Mouse (Mus musculus) heart, embryonic 13.5 days (tissue): ENCODE data around the gene Ovol3. TPM values are rescaled to one million over a fixed set of nuclear protein-coding genes. Genes with fewer than 3 reads are reported as not detected.
A peak's percentile ranks its signal among the peaks of the same experiment; 100 is the strongest.
"Not testable (repeated sequence)": the region's sequence is repeated elsewhere in the genome, so short reads cannot be mapped to it uniquely, and the experiment has no call there.

Experiments used
- ATAC-seq: fragments of 200-750 bp; cut with Nextera tagmentation; 2 replicates; pipeline ENCODE4 v1.8.0; 2017; ENCODE audit warnings: moderate TSS enrichment; ENCODE audit not compliant: insufficient number of reproducible peaks, low FRiP score, low TSS enrichment; ENCODE audit errors: extremely low read depth
- H3K27ac ChIP-seq: fragments of 300-500 bp; sonication (generic); replicated peaks from 2 replicates; pipeline ENCODE4 v1.5.1; 2015; ENCODE audit warnings: moderate library complexity, mild to moderate bottlenecking, inconsistent platforms
- H3K27me3 ChIP-seq: fragments of 300-500 bp; sonication (generic); replicated peaks from 2 replicates; pipeline ENCODE4 v1.6.1; 2015; ENCODE audit warnings: mild to moderate bottlenecking, inconsistent platforms
- H3K36me3 ChIP-seq: fragments of 300-500 bp; sonication (generic); 2 replicates; pipeline ENCODE4 v1.6.1; 2015; ENCODE audit warnings: mild to moderate bottlenecking, inconsistent platforms
- H3K4me1 ChIP-seq: fragments of 300-500 bp; sonication (generic); 2 replicates; pipeline ENCODE4 v1.6.1; 2015; ENCODE audit warnings: inconsistent platforms
- H3K4me2 ChIP-seq: fragments of 300-500 bp; sonication (generic); 2 replicates; pipeline ENCODE4 v1.6.1; 2015; ENCODE audit warnings: inconsistent platforms, mild to moderate bottlenecking, moderate library complexity
- H3K4me3 ChIP-seq: fragments of 300-500 bp; sonication (generic); 2 replicates; pipeline ENCODE4 v1.5.1; 2015; ENCODE audit warnings: moderate library complexity, mild to moderate bottlenecking, inconsistent platforms
- H3K9ac ChIP-seq: fragments of 300-500 bp; sonication (generic); 2 replicates; pipeline ENCODE4 v1.6.1; 2015; ENCODE audit warnings: inconsistent platforms, mild to moderate bottlenecking, moderate library complexity
- H3K9me3 ChIP-seq: fragments of 300-500 bp; sonication (generic); 2 replicates; pipeline ENCODE4 v1.6.1; 2016; ENCODE audit warnings: inconsistent platforms
- WGBS: fragments of 180-500 bp; shearing (Covaris S2); methylation state at CpG from one replicate; pipeline ENCODE4 v1.1.7; 2015; ENCODE audit warnings: mixed read lengths; 5-methylcytosine and 5-hydroxymethylcytosine counted together
- polyA plus RNA-seq: library from polyadenylated mRNA; unstranded; fragments of >200 nt; fragmentation: Nextera tagmentation; extraction: Ambion mirVana; gene quantifications from 2 replicates; pipeline ENCODE4 v1.2.1, GENCODE M21; 2015

Ovol3 gene
- polyA plus RNA-seq, 1 experiment from 2014 or later: not detected

DNA sequence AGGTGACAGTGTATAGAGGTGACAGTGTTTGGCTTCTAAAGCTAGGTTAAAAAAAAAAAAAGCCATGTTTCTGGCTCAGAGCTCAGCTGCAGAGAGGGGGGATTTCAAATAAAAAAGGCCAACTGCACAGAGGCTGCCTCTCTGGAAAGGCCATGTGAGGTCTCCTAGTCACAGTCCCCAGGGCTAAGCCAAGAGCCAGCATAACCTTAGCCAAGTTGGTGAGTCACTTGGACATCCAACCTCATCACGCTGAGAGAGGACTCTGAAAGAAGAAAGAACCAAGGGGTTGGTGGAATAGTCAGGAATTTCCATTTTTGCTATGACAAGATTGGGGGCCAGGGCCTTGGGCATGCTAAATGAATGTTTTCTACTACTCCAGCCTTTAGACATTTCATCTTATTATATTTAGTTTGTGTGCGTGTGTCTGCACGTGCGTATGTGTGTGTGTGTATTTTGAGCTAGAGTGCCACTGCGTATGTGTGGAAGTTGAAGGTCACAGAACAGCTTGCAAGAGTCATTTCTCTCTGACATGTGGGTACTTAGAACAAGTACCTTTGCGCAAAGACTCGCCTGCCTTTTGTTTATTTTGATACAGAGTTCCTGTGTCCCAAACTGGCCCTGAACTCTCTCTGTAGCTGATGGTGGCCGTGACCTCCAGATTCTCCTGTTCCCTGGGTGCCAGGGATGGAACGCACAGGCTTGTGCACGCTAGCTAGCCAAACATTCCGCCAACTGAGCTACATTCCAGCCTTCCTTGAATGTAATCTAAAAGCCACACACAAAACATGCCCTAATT, 32.4 kb downstream of the Ovol3 start:
- H3K27me3 ChIP-seq: no peaks in the 10 kb centered on the region
- peaks cover 18% of the 10 kb centered on the region for H3K4me1 ChIP-seq
- H3K27ac ChIP-seq: no peak overlapping the region
- no peak overlapping the region for H3K9ac ChIP-seq
- H3K36me3 ChIP-seq: no peaks in the 10 kb centered on the region
- no peaks in the 10 kb centered on the region for H3K9me3 ChIP-seq
- no peak for ATAC-seq
- no peak overlapping the region for H3K4me2 ChIP-seq
- H3K4me3 ChIP-seq: no peak overlapping the region
- WGBS: 64% methylated on average over 11 of the region's 11 CpGs

DNA sequence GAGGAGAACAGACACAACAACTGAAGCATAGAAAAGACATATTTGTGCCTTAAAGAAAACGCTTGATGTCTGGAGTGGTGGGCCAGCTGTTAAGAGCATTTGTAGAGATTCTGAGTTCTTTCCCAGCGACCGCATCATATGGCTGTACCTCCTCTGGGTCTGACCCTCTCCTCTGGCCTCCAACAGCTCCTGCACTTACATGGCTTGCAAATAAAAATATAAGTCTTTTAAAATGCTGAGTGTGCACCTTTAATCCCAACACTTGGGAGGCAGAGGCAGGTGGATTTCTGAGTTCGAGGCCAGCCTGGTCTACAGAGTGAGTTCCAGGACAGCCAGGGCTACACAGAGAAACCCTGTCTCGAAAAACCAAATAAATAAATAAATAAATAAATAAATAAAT, 34.9 kb downstream of the Ovol3 start:
- WGBS: 85% methylated on average over 5 of the region's 5 CpGs
- H3K27me3 ChIP-seq, H3K4me3 ChIP-seq, H3K4me2 ChIP-seq, H3K9me3 ChIP-seq, H3K9ac ChIP-seq, H3K36me3 ChIP-seq, H3K27ac ChIP-seq, ATAC-seq: not testable (repeated sequence)
- peaks cover 20% of the 10 kb centered on the region for H3K4me1 ChIP-seq

DNA sequence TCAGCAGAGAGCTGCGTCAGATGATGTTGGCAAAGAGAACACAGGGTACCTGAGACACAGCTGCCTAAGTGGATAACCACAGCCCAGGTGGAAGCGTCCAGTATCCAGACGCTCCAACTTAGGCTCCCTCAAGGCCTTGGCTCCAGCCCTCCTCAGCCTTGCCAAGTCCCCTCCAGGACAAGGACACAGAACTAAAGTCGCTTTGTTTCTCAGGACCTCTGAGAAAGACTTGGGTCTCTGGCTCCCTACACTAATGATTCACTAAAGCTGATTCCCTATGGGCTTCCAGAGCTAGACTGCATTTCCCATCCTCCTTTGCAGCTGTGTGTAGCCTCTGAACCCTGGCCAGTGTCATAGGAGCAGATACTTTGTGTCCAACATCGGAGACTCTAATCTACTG, 35.3 kb downstream of the Ovol3 start:
- Histone ChIP-seq H3K27ac (no peak overlapping the region), H3K4me2 (no peak overlapping the region), H3K9me3 (no peaks in the 10 kb centered on the region), H3K4me1 (peaks cover 24% of the 10 kb centered on the region), H3K4me3 (no peak overlapping the region), H3K27me3 (no peaks in the 10 kb centered on the region), H3K9ac (no peak overlapping the region), H3K36me3 (no peaks in the 10 kb centered on the region)
- ATAC-seq: no peak
- 81% methylated on average over 5 of the region's 5 CpGs for WGBS

DNA sequence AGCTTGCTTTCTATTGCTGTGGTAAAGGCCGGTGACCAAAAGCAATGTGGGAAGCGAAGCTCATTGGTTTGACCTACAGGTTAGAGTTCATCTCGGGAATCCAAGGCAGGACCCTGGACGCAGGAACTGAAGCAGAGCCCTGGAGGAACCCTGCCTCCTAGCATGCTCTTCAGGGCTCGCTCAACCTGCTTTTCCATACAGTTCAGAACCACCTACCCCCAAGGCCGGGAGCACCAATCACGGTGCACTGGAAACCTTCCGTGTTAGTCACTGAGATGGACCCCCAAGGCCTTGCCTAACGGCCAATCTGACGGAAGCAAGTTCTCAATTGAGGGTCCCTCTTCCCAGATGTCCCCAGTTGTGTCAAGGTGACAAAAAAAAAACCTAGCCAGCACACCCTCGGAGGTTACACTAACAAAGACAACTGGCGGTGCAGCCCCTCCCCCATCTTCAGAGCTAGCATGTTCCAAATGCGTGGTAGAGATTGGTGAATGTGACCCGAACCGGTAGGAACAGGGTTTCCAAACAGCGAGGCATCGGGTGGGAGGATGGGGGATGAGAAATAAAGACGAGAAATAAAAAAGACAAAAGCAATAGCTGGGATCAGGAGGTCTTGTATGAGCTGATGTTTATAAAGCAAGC, 35.9 kb downstream of the Ovol3 start:
- Histone ChIP-seq H3K9ac (no peak overlapping the region), H3K4me3 (no peak overlapping the region), H3K36me3 (no peaks in the 10 kb centered on the region), H3K4me1 (peaks cover 23% of the 10 kb centered on the region), H3K4me2 (no peak overlapping the region), H3K9me3 (no peaks in the 10 kb centered on the region), H3K27me3 (no peaks in the 10 kb centered on the region), H3K27ac (no peak overlapping the region)
- WGBS: 70% methylated on average over 18 of the region's 18 CpGs
- no peak for ATAC-seq

DNA sequence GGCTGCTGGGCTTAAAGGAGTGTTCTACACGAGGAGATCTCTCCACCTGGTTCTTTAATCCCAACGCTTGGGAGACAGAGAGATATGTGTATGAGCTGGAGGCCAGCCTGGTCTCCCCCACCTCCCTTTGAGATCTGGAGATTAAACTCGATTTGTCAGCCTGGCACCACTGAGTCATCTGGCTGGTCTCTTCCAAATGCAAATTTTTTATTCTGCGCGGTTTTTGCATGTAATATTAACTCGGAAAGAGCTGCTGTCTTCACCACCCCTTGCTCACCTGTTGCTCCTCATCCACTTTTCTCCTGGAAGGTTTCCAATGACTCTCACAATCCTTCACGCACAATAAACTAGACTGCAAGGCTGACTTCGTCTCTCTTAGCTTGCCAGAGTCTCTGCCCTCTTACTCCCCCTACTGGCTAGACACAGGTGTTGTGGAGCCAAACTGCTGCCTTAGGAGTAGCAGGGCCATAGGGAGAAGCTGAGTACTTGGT, 37.0 kb downstream of the Ovol3 start, which contains the start of gene Capns1:
Capns1 (minus strand) TSS at position 331 of the 491 bp plus-strand sequence.
- H3K27ac ChIP-seq: no peak within 1 kb of the TSS; the same call in 1 of the 2 replicates
- peak within 1 kb of the TSS; percentile 54 for H3K4me2 ChIP-seq
- no peak for ATAC-seq
- 0 out of 2 replicates have a peak within 1 kb of the TSS, but pooled peaks have one; percentile 28 for H3K9ac ChIP-seq
- H3K4me3 ChIP-seq: no peak within 1 kb of the TSS
- no peaks in the 10 kb centered on the region for H3K9me3 ChIP-seq
- 6% methylated on average over 8 of the region's 8 CpGs for WGBS
- H3K36me3 ChIP-seq: no peaks in the 10 kb centered on the region
- peaks cover 15% of the 10 kb centered on the region for H3K4me1 ChIP-seq
- no peaks in the 10 kb centered on the region for H3K27me3 ChIP-seq

DNA sequence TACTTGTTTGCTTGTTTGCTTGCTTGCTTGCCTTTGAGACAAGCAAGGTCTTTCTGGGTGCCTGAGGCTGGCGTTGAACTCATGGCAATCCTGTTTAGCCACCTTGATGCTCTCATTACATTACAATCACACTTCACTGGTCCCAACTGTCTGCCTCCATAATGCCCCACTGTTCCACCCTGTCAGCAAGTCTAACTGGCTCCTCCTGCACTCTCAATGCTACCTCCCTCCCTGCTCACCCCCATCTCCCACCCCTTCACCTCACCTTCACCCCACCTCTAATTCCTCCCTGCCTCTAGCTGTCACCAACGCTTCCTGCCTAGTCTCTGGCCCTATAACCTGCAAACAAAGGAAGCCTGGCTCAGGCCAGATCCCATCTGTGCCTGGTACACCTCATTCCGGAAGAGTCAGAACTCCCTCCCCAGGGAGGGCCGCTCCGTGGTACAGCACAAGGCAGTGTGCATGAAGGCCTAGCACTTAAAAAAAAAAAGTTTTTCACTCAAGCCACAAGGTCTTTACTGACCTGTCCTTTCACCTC, 37.9 kb downstream of the Ovol3 start:
- peaks cover 2% of the 10 kb centered on the region; the same call in 1 of the 2 replicates for H3K36me3 ChIP-seq
- peaks cover 24% of the 10 kb centered on the region for H3K4me1 ChIP-seq
- ATAC-seq: no peak
- H3K9ac ChIP-seq: no peak overlapping the region
- H3K27me3 ChIP-seq: no peaks in the 10 kb centered on the region
- no peak overlapping the region for H3K4me2 ChIP-seq
- H3K27ac ChIP-seq: no peak overlapping the region
- no peaks in the 10 kb centered on the region for H3K9me3 ChIP-seq
- H3K4me3 ChIP-seq: no peak overlapping the region
- 50% methylated on average over 5 of the region's 5 CpGs for WGBS

DNA sequence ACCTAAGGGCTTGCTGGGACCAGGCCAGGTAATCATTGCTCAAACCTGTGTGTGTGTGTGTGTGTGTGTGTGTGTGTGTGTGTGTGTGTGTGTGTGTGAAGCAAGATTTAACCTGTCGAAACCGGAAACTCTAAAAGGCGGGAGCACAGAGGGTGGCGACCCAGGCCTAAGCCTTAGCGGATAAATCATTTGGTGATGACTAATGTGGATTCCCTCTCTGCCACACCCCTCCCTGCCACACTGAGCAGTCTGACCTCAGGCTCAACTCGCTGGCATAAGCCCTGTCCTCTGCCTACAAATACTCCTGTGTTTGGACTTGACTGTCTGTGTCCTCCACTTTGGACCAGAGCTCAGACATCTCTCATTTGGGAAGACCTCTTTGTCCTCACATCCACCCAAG, 39.4 kb downstream of the Ovol3 start:
- Histone ChIP-seq H3K9me3 (no peaks in the 10 kb centered on the region), H3K4me1 (peaks cover 27% of the 10 kb centered on the region), H3K9ac (0 out of 2 replicates have a peak overlapping the region, but pooled peaks have one; percentile 1), H3K27ac (no peak overlapping the region), H3K4me3 (no peak overlapping the region), H3K4me2 (no peak overlapping the region), H3K36me3 (peaks cover 16% of the 10 kb centered on the region), H3K27me3 (no peaks in the 10 kb centered on the region)
- no peak for ATAC-seq
- WGBS: 62% methylated on average over 6 of the region's 6 CpGs

DNA sequence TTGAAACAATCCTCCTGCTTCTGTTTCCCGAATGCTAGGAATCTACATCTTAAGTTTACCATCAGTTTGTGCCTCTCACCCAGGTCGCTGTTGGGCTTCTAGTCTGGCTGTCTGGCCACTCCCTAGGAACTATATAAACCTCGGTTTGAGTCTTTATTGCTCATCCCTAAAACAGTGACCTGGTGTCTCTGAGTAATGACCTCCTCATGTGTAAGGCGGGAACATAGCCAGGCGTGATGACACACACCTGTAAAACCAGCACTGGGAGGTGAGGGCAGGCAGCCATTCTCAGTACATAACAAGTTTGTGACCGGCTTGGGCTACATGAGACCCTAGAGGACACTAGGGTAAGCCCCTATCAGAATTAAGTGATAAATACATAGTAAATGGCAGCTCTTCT, 40.1 kb downstream of the Ovol3 start:
- Histone ChIP-seq H3K4me2 (peak overlapping the region; percentile 93), H3K4me3 (peak overlapping the region; percentile 91), H3K9me3 (no peaks in the 10 kb centered on the region), H3K27ac (no peak overlapping the region), H3K27me3 (no peaks in the 10 kb centered on the region), H3K9ac (peak overlapping the region; percentile 98), H3K4me1 (peaks cover 27% of the 10 kb centered on the region), H3K36me3 (peaks cover 24% of the 10 kb centered on the region)
- no peak for ATAC-seq
- 62% methylated on average over 6 of the region's 6 CpGs for WGBS

DNA sequence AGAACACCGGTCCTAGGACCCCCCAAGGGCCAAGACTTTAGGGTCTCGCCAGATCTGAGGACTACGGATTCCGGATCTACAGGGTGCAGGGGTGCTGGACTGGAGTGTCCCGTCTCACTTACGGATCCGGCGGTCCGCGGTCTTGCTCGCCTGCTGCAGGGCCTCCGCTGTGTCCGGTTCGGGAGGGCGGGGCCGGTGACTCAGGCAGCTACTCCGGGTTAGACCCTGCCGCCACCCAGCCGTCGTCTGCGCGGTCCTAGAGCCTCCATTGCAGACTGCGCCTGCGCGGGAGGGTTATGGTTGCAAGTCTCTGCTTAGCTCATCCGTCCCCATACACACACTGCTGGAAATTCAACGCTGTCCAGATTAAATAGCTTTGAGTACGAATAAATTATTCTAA, 40.6 kb downstream of the Ovol3 start:
- peaks cover 27% of the 10 kb centered on the region for H3K4me1 ChIP-seq
- no peaks in the 10 kb centered on the region for H3K9me3 ChIP-seq
- ATAC-seq: peak; percentile 88
- H3K36me3 ChIP-seq: peaks cover 29% of the 10 kb centered on the region
- peak overlapping the region; percentile 91 for H3K4me3 ChIP-seq
- H3K9ac ChIP-seq: peak overlapping the region; percentile 98
- H3K4me2 ChIP-seq: peak overlapping the region; percentile 93
- H3K27ac ChIP-seq: peak overlapping the region; percentile 93
- under 1% methylated on average over 28 of the region's 28 CpGs for WGBS
- H3K27me3 ChIP-seq: no peaks in the 10 kb centered on the region

DNA sequence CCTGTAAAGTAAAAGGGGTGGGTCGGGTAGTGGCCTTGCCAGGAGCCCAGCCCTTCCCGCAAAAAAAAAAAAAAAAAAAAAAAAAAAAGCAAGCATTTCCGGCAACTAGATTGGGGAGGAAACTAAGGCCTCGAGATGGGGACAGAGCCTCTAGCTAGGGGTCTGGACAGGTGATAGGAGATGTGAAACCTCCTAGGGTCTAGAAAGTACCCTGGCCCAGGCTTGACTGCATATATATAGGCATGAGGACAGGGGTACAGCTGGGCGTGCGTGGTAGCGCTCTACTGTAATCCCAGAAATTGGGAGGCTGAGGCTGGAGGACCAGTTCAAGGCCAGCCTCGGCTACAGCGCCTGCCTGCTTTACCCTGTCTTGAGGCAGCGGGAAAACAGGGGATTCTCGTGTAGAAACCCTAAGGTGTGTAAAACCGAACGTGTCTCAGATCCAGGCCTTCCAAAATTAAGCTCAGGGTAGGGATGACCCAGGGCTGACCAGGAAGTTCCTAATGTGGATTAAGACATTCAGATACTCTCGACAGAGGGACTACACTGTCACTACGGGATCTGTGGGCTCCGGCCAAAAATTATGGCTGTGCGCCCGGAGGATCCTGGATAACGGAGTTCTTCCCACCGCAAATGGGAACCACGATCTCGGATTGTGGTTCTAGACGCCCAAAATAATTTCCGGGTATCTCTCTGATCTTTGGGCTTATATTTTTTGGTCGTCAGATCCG, 41.3 kb downstream of the Ovol3 start:
- Histone ChIP-seq H3K36me3 (peaks cover 34% of the 10 kb centered on the region), H3K27ac (peak overlapping the region; percentile 93), H3K9ac (peak overlapping the region; percentile 98), H3K4me1 (peaks cover 27% of the 10 kb centered on the region), H3K4me2 (peak overlapping the region; percentile 93), H3K27me3 (no peaks in the 10 kb centered on the region), H3K4me3 (peak overlapping the region; percentile 91), H3K9me3 (no peaks in the 10 kb centered on the region)
- peak; percentile 1; the same call in 1 of the 2 replicates for ATAC-seq
- WGBS: under 1% methylated on average over 26 of the region's 26 CpGs

DNA sequence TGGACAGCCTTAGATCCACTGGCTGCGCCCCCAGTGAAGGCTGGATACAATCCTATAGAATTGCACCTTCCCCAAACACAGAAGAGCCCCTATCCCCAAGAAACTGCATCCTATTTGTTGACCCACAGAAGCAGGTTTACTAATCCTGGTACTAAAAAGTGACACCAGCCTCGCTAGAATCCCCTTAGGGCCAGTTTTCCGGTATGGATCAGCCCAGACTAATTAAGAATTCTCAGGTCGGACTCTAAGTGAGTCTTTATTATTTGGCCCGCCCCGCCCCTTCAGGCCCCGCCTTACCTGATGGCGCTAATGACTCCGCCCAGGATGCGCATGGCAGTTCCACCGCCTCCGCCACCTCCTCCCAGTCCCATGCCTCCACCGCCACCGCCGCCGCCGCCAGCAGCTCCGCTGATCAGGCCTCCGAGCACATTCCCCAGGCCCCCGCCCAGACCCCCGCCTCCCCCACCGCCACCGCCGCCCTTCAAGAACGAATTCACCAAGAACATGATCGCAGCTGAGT, 41.9 kb downstream of the Ovol3 start:
- peak overlapping the region; percentile 98 for H3K9ac ChIP-seq
- peaks cover 40% of the 10 kb centered on the region for H3K36me3 ChIP-seq
- peak overlapping the region; percentile 93 for H3K27ac ChIP-seq
- peaks cover 27% of the 10 kb centered on the region for H3K4me1 ChIP-seq
- peak; percentile 71 for ATAC-seq
- H3K4me2 ChIP-seq: peak overlapping the region; percentile 93
- WGBS: under 1% methylated on average over 20 of the region's 26 CpGs
- no peaks in the 10 kb centered on the region for H3K27me3 ChIP-seq
- no peaks in the 10 kb centered on the region for H3K9me3 ChIP-seq
- peak overlapping the region; percentile 91 for H3K4me3 ChIP-seq
